Mouse (Mus musculus) spleen, postnatal 10 days (tissue): ENCODE measurements at regions not wholly inside any gene's neighbourhood (a gene's known extent, or its start where the extent isn't known, plus 50 kb on each side); places are given as distances from the start of the nearest gene placed in this dataset.

Source experiments
- DNase-seq, 2 experiments: peaks; one replicate each; pipeline ENCODE4 v3.0.0; 2021 to 2022; ENCODE audit warnings: low spot score in 2 of 2

GRCm38 (mm10) chr12:79967491-79968255 lies 145.1 kb downstream of the Zfp36l1 start:
- DNase-seq = no peak

GRCm38 (mm10) chr12:79966621-79967490 lies 146.0 kb downstream of the Zfp36l1 start:
- no peak for DNase-seq

GRCm38 (mm10) chr12:79966289-79966615 lies 146.6 kb downstream of the Zfp36l1 start:
- no peak for DNase-seq

GRCm38 (mm10) chr12:79965471-79966288 lies 147.1 kb downstream of the Zfp36l1 start:
- peak in 1 of 2 experiments; percentile 36 for DNase-seq

GRCm38 (mm10) chr12:79963443-79964025 lies 149.3 kb downstream of the Zfp36l1 start:
- DNase-seq = no peak

GRCm38 (mm10) chr12:79962649-79963236 lies 150.1 kb downstream of the Zfp36l1 start:
- DNase-seq = no peak

- DNase-seq = no peak
These were observed 150.9 kb downstream of the Zfp36l1 start for GRCm38 (mm10) chr12:79961881-79962280.

- DNase-seq = no peak
These were observed 151.7 kb downstream of the Zfp36l1 start for GRCm38 (mm10) chr12:79961076-79961475.

- no peak for DNase-seq
These were observed 152.4 kb downstream of the Zfp36l1 start for GRCm38 (mm10) chr12:79960446-79960845.

GRCm38 (mm10) chr12:79959540-79960305 lies 153.1 kb downstream of the Zfp36l1 start:
- DNase-seq = no peak

GRCm38 (mm10) chr12:79957211-79957610 lies 155.6 kb downstream of the Zfp36l1 start:
- DNase-seq = no peak

GRCm38 (mm10) chr12:79956351-79956750 lies 156.5 kb downstream of the Zfp36l1 start:
- no peak for DNase-seq

GRCm38 (mm10) chr12:79955501-79955900 lies 157.3 kb downstream of the Zfp36l1 start:
- no peak for DNase-seq

GRCm38 (mm10) chr12:79950579-79951112 lies 162.2 kb downstream of the Zfp36l1 start:
- no peak for DNase-seq

GRCm38 (mm10) chr12:79949101-79949824 lies 163.6 kb downstream of the Zfp36l1 start:
- DNase-seq = no peak

- DNase-seq = no peak
These were observed 165.2 kb downstream of the Zfp36l1 start for GRCm38 (mm10) chr12:79947574-79947973.

- peak in 1 of 2 experiments; percentile 46 for DNase-seq
These were observed 166.0 kb downstream of the Zfp36l1 start for GRCm38 (mm10) chr12:79946777-79947176.

GRCm38 (mm10) chr12:79945899-79946298 lies 166.9 kb downstream of the Zfp36l1 start:
- no peak for DNase-seq

- peak in 1 of 2 experiments; percentile 41 for DNase-seq
These were observed 167.9 kb downstream of the Zfp36l1 start for GRCm38 (mm10) chr12:79944714-79945493.
